Mouse (Mus musculus) liver, adult 2 months (tissue): ENCODE results near the gene Prickle2.

Experiments used
- CTCF ChIP-seq: fragments of 200-500 bp; IDR thresholded peaks from 2 replicates; pipeline ENCODE4 v1.5.1; 2011; ENCODE audit warnings: low read depth, low read length, control low read depth
- POLR2A ChIP-seq: fragments of 200-500 bp; IDR thresholded peaks from 2 replicates; pipeline ENCODE4 v1.6.1; 2011; ENCODE audit warnings: low read length, control low read depth; ENCODE audit not compliant: insufficient read depth; ENCODE audit errors: extremely low read depth

GRCm38 (mm10) chr6:92478612-92479011 is 227.3 kb downstream of the Prickle2 start:
- TF ChIP-seq CTCF (no peak), POLR2A (no peak)
